Mouse (Mus musculus) CH12F3 (cell line): Measurements from ENCODE around the gene Dnajb1.

Experiments used
- in situ Hi-C: fragments of 300-500 bp; cut with MboI; formaldehyde crosslinking; loops from 2 replicates; pipeline ENCODE4 v1.14.3; 2020; ENCODE audit warnings: low sequenced_read_pairs

The Dnajb1 gene

DNA sequence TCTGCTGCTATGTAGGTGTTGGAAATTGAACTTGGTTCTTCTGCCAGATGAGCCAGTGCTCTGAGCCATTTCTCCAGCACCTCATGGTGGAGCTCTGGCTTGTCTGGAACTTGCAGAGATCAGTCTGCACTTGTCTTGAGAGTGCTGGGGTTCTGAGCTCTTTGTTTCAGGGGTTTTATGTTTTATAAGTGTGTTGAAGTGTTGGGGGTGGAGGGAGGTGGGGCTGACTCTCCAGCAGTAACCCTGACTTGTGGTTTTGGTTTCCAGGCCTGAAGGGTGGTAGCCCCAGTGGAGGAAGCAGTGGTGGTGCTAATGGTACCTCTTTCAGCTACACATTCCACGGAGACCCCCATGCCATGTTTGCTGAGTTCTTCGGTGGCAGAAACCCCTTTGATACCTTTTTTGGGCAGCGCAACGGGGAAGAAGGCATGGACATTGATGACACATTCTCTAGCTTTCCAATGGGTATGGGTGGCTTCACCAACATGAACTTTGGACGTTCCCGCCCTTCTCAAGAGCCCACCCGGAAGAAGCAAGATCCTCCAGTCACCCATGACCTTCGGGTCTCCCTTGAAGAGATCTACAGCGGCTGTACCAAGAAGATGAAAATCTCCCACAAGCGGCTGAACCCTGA is 1.7 kb downstream of the Dnajb1 start:
- in situ Hi-C loops: no loop called here

- in situ Hi-C loops: no loop called here
Observed at GRCm38 (mm10) chr8:83611921-83612320, 3.9 kb downstream of the Dnajb1 start.

GRCm38 (mm10) chr8:83613695-83614094 is 5.7 kb downstream of the Dnajb1 start:
- in situ Hi-C loops: no loop called here

DNA sequence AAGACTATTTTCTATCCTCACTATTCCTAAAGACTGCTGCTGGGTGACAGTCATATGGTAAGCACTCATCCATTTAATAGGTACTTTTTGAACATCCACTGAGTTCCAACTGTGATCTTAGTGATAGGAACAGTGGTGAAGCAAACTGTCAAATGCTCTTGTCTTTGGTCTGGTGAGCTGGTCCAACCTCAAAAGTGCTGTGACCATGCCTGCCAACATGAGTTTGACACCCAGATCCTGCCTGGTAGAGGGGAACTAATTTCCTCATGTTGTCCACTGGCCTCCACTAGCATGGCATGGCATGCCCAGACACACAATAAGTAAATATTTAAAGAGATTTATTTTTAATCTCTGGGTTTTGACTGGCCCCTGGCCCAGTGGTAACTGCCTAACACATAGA is 8.6 kb downstream of the Dnajb1 start:
- in situ Hi-C loops: no loop called here

GRCm38 (mm10) chr8:83617111-83617510 is 9.1 kb downstream of the Dnajb1 start:
- in situ Hi-C loops: no loop called here

- in situ Hi-C loops: no loop called here
Observed at GRCm38 (mm10) chr8:83618566-83618965, 10.6 kb downstream of the Dnajb1 start.

DNA sequence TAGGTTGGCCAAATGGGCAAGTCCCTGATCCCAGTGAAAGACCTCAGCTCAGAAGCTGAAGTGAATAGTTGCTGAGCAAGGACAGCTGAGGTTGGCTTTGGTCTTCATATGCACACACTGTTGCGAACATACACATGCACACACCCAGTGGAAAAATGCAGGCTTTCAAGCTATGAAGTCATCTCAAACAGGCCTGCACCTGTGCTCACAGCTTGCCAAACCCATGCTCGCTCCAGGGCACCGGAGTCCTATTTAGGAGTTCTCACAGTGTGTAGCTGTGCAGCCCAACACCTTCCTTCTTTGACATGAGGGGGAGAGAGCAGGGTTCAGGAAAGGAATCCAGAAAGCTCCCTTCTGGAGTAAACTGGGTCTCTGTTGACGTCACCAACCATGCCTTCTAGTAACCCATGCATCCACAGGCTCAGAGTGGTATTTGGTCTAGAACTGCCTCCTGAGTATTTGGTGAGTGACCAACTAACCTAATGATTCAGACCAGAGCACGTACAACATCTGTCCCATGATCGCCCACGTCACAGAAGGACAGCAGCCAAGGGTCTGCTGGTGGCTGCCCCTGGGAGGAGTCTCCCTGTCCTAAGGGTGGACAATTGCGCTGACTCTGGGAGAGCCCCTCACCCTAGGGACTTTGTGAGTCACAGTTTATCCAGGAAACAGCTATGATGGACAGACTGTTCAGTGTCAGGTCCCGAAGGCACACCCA is 11.7 kb downstream of the Dnajb1 start:
- in situ Hi-C loops: no loop called here

- in situ Hi-C loops: no loop called here
Observed at GRCm38 (mm10) chr8:83621691-83622388, 13.8 kb downstream of the Dnajb1 start.

DNA sequence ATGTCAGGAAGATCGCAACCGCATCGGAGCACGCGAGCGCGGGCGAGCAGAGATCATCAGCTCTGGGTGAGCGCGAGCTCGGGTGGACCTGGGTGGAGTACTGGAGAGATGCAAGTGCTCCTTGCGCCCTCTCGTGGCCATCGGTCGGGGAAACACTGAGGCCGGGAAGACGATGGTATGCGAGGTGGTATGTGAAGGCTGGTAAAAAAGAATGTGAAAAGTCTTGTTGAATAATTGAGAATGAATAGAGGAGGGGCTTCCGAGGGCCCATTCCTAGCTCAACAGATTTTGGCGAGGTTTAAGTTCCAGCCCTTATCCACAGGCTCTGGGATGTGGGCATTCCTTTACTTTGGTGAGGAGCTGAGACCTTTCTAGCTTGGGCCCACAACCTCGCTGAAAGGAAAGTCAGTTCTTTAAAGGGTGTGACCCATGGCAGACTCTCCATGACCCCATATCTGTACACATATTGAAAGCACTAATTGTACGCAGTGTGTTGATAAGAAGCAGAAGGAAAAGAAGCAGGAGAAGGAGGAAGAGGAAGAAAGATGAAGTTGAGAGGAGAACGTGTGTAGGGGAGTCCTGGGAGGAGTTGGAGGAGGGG is 14.5 kb downstream of the Dnajb1 start:
- in situ Hi-C loops: no loop called here

GRCm38 (mm10) chr8:83623549-83623948 is 15.6 kb downstream of the Dnajb1 start:
- in situ Hi-C loops: no loop called here

- in situ Hi-C loops: no loop called here
Observed at GRCm38 (mm10) chr8:83624739-83625138, 16.7 kb downstream of the Dnajb1 start.

- in situ Hi-C loops: no loop called here
Observed at GRCm38 (mm10) chr8:83625676-83626299, 17.8 kb downstream of the Dnajb1 start.

- in situ Hi-C loops: no loop called here
Observed at GRCm38 (mm10) chr8:83632083-83632707, 24.2 kb downstream of the Dnajb1 start.

- in situ Hi-C loops: no loop called here
Observed at GRCm38 (mm10) chr8:83638856-83639255, 30.9 kb downstream of the Dnajb1 start.

- in situ Hi-C loops: no loop called here
Observed at GRCm38 (mm10) chr8:83639649-83640048, 31.7 kb downstream of the Dnajb1 start.

- in situ Hi-C loops: no loop called here
Observed at GRCm38 (mm10) chr8:83647511-83647910, 39.5 kb downstream of the Dnajb1 start.

DNA sequence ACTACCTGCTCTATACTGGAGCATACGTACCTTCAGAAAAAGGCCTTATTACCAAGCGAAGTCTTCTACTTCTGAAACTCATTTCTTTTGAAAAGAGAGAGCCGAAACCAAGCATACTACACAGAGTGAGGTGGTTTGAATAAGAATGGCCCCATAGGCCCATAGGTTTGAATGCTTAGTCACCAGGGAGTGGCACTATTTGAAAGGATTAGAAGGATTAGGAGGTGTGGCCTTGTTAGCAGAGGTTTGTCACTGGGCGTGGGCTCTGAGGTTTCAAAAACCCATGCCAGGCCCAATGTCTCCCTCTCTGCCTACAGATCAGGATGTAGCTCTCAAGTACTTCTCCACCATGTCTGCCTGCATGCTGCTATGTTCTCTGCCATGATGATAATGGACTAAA is 40.0 kb downstream of the Dnajb1 start:
- in situ Hi-C loops: no loop called here

GRCm38 (mm10) chr8:83649699-83650098 is 41.7 kb downstream of the Dnajb1 start:
- in situ Hi-C loops: no loop called here

DNA sequence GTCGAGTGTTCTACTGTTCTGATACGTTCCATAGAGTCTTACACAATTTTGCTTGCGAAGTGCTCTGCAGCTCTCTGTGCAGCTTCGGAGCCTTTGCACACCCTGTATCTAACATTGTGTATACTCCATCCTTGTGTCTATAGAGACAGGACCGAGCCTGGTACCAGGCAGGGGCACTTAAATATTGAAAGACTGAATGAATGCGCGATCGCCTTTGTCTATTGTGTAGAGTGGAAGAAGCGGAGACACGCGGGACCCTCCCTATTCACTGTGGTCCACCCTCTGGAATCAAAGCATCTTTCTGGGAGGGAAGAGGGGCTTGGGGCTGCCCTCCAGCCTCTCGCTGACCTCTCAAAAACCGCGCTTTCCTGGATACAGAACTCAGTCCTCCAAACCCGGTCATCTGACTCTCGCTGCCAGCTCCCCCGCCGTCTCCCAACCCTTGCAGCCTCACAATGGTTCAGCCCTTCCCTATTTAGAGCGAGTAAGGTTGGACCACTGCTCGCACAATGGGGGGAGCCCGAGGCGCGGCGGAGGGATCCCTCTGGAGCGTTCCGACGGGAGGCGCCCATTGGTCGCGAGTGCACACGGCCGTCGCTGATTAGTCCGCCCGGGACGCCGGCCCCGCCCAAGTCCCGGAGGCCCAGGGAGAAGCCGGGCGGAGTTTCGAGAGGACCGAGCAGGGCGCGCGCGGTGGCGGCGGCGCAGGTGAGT is 44.2 kb downstream of the Dnajb1 start, which contains the start of gene Gipc1:
Gene Gipc1 (plus strand): TSS at position 648 of the 714 bp plus-strand sequence.
- in situ Hi-C loops: no loop called here
